Mouse (Mus musculus) lung, postnatal 14 days (tissue): ENCODE measurements around the gene Vmn1r46.
"Not testable (repeated sequence)": the region's sequence is repeated elsewhere in the genome, so short reads cannot be mapped to it uniquely, and the experiment has no call there.

Experiments
- DNase-seq: peaks from one replicate; pipeline ENCODE4 v3.0.0; 2021

Vmn1r46 gene

GRCm38 (mm10) chr6:89969013-89969412 lies at the start of gene Vmn1r46:
Vmn1r46 (plus strand) TSS chr6:89969313.
- no peak for DNase-seq

- DNase-seq = not testable (repeated sequence)
Observed at GRCm38 (mm10) chr6:89940498-89940897, 28.6 kb upstream of the Vmn1r46 start, which contains the start of gene Vmn1r45. Vmn1r45 (minus strand) TSS chr6:89940598.

- no peak for DNase-seq
Observed at GRCm38 (mm10) chr6:89940926-89941325, 28.2 kb upstream of the Vmn1r46 start.

GRCm38 (mm10) chr6:89953556-89953955 lies 15.6 kb upstream of the Vmn1r46 start:
- no peak for DNase-seq

- no peak for DNase-seq
Observed at GRCm38 (mm10) chr6:89966341-89966740, 2.8 kb upstream of the Vmn1r46 start.

- no peak for DNase-seq
Observed at GRCm38 (mm10) chr6:89985989-89986388, 16.9 kb downstream of the Vmn1r46 start.

GRCm38 (mm10) chr6:90015847-90016246 lies 46.7 kb downstream of the Vmn1r46 start, which contains the start of gene Vmn1r47:
Vmn1r47 (plus strand) TSS chr6:90016147.
- DNase-seq = not testable (repeated sequence)
